Mouse (Mus musculus) lung, postnatal 0 days (tissue): ENCODE measurements at regions not wholly inside any gene's neighbourhood (a gene's known extent, or its start where the extent isn't known, plus 50 kb on each side); places are given as distances from the start of the nearest gene placed in this dataset.

Experiments
- CTCF ChIP-seq: IDR thresholded peaks from 2 replicates; pipeline ENCODE4 v1.5.1; 2016; ENCODE audit warnings: antibody characterized with exemption, mild to moderate bottlenecking
- EP300 ChIP-seq: IDR thresholded peaks from 2 replicates; pipeline ENCODE4 v1.6.1; 2016; ENCODE audit warnings: antibody characterized with exemption, mild to moderate bottlenecking, control low read depth

DNA sequence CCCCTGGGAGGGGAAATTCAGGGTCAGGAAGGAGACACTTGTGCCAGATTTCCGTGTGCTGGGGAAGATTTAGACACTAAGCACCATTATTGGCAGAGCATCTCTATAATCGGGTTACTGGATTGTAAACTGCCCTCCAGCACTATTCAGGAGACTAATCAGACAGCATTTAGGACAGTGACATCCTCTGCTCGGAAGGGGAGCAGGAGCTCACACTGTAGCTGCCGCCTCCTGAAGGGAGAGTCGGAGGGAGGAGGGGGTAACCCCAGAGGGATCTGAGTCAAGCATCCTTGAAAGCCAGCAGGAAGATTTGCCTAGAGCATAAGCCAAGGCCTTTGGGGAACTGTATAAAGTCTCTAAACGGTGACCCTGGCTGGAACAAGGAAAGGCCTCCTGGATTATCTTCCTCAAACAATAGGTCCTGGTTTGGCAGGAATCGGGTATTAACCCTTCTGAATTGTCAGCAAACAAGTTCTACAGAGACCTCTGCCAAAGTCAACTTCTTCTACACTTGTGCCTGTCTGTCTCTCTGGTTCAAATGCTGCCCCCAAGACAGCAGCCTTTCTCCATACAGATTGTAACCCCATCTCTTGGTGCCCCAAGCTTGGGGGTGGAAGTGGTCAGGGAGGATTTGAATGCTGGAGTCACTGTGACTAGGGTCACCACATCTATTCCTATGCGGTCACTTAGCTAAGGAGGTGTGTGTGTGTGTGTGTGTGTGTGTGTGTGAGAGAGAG lies 64.1 kb upstream of the Mrps10 start:
- TF ChIP-seq CTCF, result no peak
- no peak for TF ChIP-seq EP300
